Mouse (Mus musculus): ENCODE results near the gene Cnot2. TPM values are rescaled to one million over a fixed set of nuclear protein-coding genes. Genes with fewer than 3 reads are reported as not detected.

Gene Cnot2
- polyA plus RNA-seq, 1 experiment, result 30.9 TPM

- TF ChIP-seq POLR2A (IDR thresholded peaks at IDR 0.05; ENCODE audit: borderline replicate concordance, extremely low read depth, low read depth, low read length) (no peak), CTCF (IDR thresholded peaks at IDR 0.05; ENCODE audit: insufficient read depth, low read length) (no peak)
- no peak overlapping the region for H3K4me3 ChIP-seq (replicated peaks; ENCODE audit: extremely low read depth, low read depth, low read length)
- H3K4me1 ChIP-seq (ENCODE audit: control insufficient read depth, insufficient read depth, low read length), result no peaks in the 10 kb centered on the region
- 81% methylated on average over 11 of the region's 12 CpGs for WGBS
- DNase-seq, result no peak
Observed at GRCm38 (mm10) chr10:116446040-116446439, 135.3 kb downstream of the Cnot2 start.

- no peak for DNase-seq
- Histone ChIP-seq H3K4me1 (ENCODE audit: control insufficient read depth, insufficient read depth, low read length) (no peaks in the 10 kb centered on the region), H3K4me3 (replicated peaks; ENCODE audit: extremely low read depth, low read depth, low read length) (no peak overlapping the region)
- 92% methylated on average over 8 of the region's 8 CpGs for WGBS
- TF ChIP-seq POLR2A (IDR thresholded peaks at IDR 0.05; ENCODE audit: borderline replicate concordance, extremely low read depth, low read depth, low read length) (no peak), CTCF (IDR thresholded peaks at IDR 0.05; ENCODE audit: insufficient read depth, low read length) (no peak)
Observed at GRCm38 (mm10) chr10:116444826-116445225, 136.5 kb downstream of the Cnot2 start.

- no peak overlapping the region for H3K4me3 ChIP-seq (replicated peaks; ENCODE audit: extremely low read depth, low read depth, low read length)
- DNase-seq, result no peak
- no peaks in the 10 kb centered on the region for H3K4me1 ChIP-seq (ENCODE audit: control insufficient read depth, insufficient read depth, low read length)
- no peak for TF ChIP-seq POLR2A (IDR thresholded peaks at IDR 0.05; ENCODE audit: borderline replicate concordance, extremely low read depth, low read depth, low read length)
- no peak for TF ChIP-seq CTCF (IDR thresholded peaks at IDR 0.05; ENCODE audit: insufficient read depth, low read length)
- 93% methylated on average over 10 of the region's 10 CpGs for WGBS
Observed at GRCm38 (mm10) chr10:116444371-116444770, 136.9 kb downstream of the Cnot2 start.

GRCm38 (mm10) chr10:116440946-116441345, 140.4 kb downstream of the Cnot2 start:
- TF ChIP-seq POLR2A (IDR thresholded peaks at IDR 0.05; ENCODE audit: borderline replicate concordance, extremely low read depth, low read depth, low read length) (no peak), CTCF (IDR thresholded peaks at IDR 0.05; ENCODE audit: insufficient read depth, low read length) (no peak)
- Histone ChIP-seq H3K4me3 (replicated peaks; ENCODE audit: extremely low read depth, low read depth, low read length) (no peak overlapping the region), H3K4me1 (ENCODE audit: control insufficient read depth, insufficient read depth, low read length) (no peaks in the 10 kb centered on the region)
- DNase-seq, result no peak
- WGBS, result 96% methylated on average over 7 of the region's 7 CpGs

- no peaks in the 10 kb centered on the region for H3K4me1 ChIP-seq (ENCODE audit: control insufficient read depth, insufficient read depth, low read length)
- no peak for TF ChIP-seq CTCF (IDR thresholded peaks at IDR 0.05; ENCODE audit: insufficient read depth, low read length)
- TF ChIP-seq POLR2A (IDR thresholded peaks at IDR 0.05; ENCODE audit: borderline replicate concordance, extremely low read depth, low read depth, low read length), result no peak
- 80% methylated on average over 10 of the region's 10 CpGs for WGBS
- no peak overlapping the region for H3K4me3 ChIP-seq (replicated peaks; ENCODE audit: extremely low read depth, low read depth, low read length)
- DNase-seq, result no peak
Observed at GRCm38 (mm10) chr10:116440088-116440487, 141.2 kb downstream of the Cnot2 start.

- WGBS, result 71% methylated on average over 12 of the region's 12 CpGs
- no peak for DNase-seq
- TF ChIP-seq POLR2A (IDR thresholded peaks at IDR 0.05; ENCODE audit: borderline replicate concordance, extremely low read depth, low read depth, low read length) (no peak), CTCF (IDR thresholded peaks at IDR 0.05; ENCODE audit: insufficient read depth, low read length) (no peak)
- Histone ChIP-seq H3K4me3 (replicated peaks; ENCODE audit: extremely low read depth, low read depth, low read length) (no peak overlapping the region), H3K4me1 (ENCODE audit: control insufficient read depth, insufficient read depth, low read length) (no peaks in the 10 kb centered on the region; the same call in 1 of the 2 replicates)
Observed at GRCm38 (mm10) chr10:116435455-116435854, 145.9 kb downstream of the Cnot2 start.

Other genes starting within 250 kb of the Cnot2 start
- gene Kcnmb4, start 107.6 kb downstream of the Cnot2 start, polyA plus RNA-seq (2012; rRNA removed), result 11.3 and 15.3 TPM in 2 replicates